Mouse (Mus musculus) C2C12 (cell line): ENCODE measurements around the gene Crispld2.

Experiments used
- CEBPB ChIP-seq: IDR thresholded peaks from one replicate; pipeline ENCODE4 v1.6.1; 2011; ENCODE audit warnings: low read depth, mild to moderate bottlenecking, control low read depth, moderate library complexity
- CTCF ChIP-seq: IDR thresholded peaks from one replicate; pipeline ENCODE4 v1.5.1; 2011; ENCODE audit not compliant: control insufficient read depth, insufficient read depth, insufficient read length
- MAX ChIP-seq: IDR thresholded peaks from one replicate; pipeline ENCODE4 v1.6.1; 2011; ENCODE audit warnings: mild to moderate bottlenecking, control low read depth
- MYOD1 ChIP-seq: IDR thresholded peaks from one replicate; pipeline ENCODE4 v1.6.1; 2011; ENCODE audit warnings: low read depth; ENCODE audit not compliant: control insufficient read depth, insufficient read length
- MYOG ChIP-seq: IDR thresholded peaks from one replicate; pipeline ENCODE4 v1.6.1; 2011; ENCODE audit not compliant: control insufficient read depth, insufficient read length; ENCODE audit errors: extremely low read depth
- USF1 ChIP-seq: IDR thresholded peaks from one replicate; pipeline ENCODE4 v1.6.1; 2011; ENCODE audit warnings: low read depth, mild to moderate bottlenecking, control low read depth, moderate library complexity

- TF ChIP-seq CTCF (no peak), USF1 (no peak), MYOG (no peak), MAX (no peak), CEBPB (no peak), MYOD1 (no peak)
These were observed 42.2 kb downstream of the Crispld2 start for GRCm38 (mm10) chr8:120034471-120034870.
